Mouse (Mus musculus) embryonic fibroblast, embryonic 13.5 days (primary cell): Measurements from ENCODE around the gene Ldhal6b.

Experiments used
- CTCF ChIP-seq: IDR thresholded peaks from 2 replicates; pipeline ENCODE4 v1.5.1; 2011; ENCODE audit warnings: mild to moderate bottlenecking, control low read depth, low read length, moderate library complexity, borderline replicate concordance; ENCODE audit not compliant: insufficient read depth
- POLR2A ChIP-seq: IDR thresholded peaks from 2 replicates; pipeline ENCODE4 v1.6.1; 2011; ENCODE audit warnings: low read depth, mild to moderate bottlenecking, control low read depth, low read length, moderate library complexity

DNA sequence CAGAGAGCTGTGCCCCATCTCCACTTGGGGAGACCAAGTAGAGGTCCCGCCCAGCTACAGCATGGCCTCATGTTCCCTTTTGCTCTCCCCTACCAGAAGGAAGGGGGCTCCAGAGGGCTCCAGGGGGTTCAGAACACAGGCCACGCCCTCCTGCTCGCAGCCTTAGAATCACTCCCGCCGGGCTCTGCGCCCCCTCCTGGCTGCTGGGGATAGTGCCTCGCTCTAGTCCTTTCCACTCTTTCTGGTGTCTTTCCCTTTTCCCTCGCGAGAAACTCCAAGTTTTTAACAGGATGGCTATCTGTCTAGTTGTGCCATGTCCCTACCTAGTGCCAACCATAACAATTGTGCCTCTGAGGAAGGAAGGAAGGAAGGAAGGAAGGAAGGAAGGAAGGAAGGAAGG is 16.5 kb downstream of the Ldhal6b start:
- TF ChIP-seq CTCF = peak; percentile 66
- TF ChIP-seq POLR2A = no peak
